Mouse (Mus musculus) G1E (cell line): ENCODE measurements around the gene Usp51. TPM values are rescaled to one million over a fixed set of nuclear protein-coding genes. Genes with fewer than 3 reads are reported as not detected.
"Not testable (repeated sequence)": the region's sequence is repeated elsewhere in the genome, so short reads cannot be mapped to it uniquely, and the experiment has no call there.

Experiments used
- ATAC-seq: 2 replicates; pipeline ENCODE4 v1.8.0; 2016; ENCODE audit warnings: mild to moderate bottlenecking; ENCODE audit not compliant: insufficient number of reproducible peaks, poor library complexity, low FRiP score, severe bottlenecking; ENCODE audit errors: extremely low read depth
- DNase-seq: peaks from one replicate; pipeline ENCODE4 v3.0.0; 2012; ENCODE audit warnings: low spot score
- H3K27me3 ChIP-seq: 2 replicates; pipeline ENCODE4 v1.6.1; 2012; ENCODE audit warnings: mild to moderate bottlenecking, low read length, inconsistent platforms; ENCODE audit not compliant: insufficient read depth
- H3K36me3 ChIP-seq: replicated peaks from 2 replicates; pipeline ENCODE3; 2012; ENCODE audit warnings: mild to moderate bottlenecking, inconsistent platforms
- H3K4me1 ChIP-seq: 2 replicates; pipeline ENCODE4 v1.6.1; 2012; ENCODE audit warnings: low read depth, low read length, inconsistent platforms, mixed read lengths; ENCODE audit not compliant: insufficient read depth
- H3K4me3 ChIP-seq: 2 replicates; pipeline ENCODE4 v1.5.1; 2012; ENCODE audit warnings: low read depth, mild to moderate bottlenecking, inconsistent platforms, low read length, moderate library complexity, mixed read lengths
- H3K9me3 ChIP-seq: replicated peaks from 2 replicates; pipeline ENCODE4 v1.6.1; 2012; ENCODE audit warnings: inconsistent platforms
- CTCF ChIP-seq: IDR thresholded peaks from 2 replicates; pipeline ENCODE4 v1.5.1; 2012; ENCODE audit warnings: low read depth, low read length, inconsistent platforms, mixed read lengths
- GATA1 ChIP-seq: IDR thresholded peaks from 2 replicates; pipeline ENCODE4 v1.6.1; 2012; ENCODE audit warnings: borderline replicate concordance, low read length, inconsistent platforms, mixed read lengths
- GATA2 ChIP-seq: IDR thresholded peaks from 2 replicates; pipeline ENCODE4 v1.6.1; 2012; ENCODE audit warnings: low read depth, low read length, inconsistent platforms, borderline replicate concordance
- POLR2AphosphoS5 ChIP-seq: IDR thresholded peaks from 2 replicates; pipeline ENCODE4 v1.6.1; 2012; ENCODE audit warnings: low read depth, low read length, inconsistent platforms; ENCODE audit not compliant: insufficient replicate concordance
- TAL1 ChIP-seq: conservative IDR thresholded peaks from 2 replicates; pipeline ENCODE4 v1.6.1; 2012; ENCODE audit warnings: low read depth, low read length, inconsistent platforms, mixed read lengths
- polyA plus RNA-seq: library from polyadenylated mRNA; stranded (reverse); fragments of >175 nt; gene quantifications from 2 replicates; pipeline ENCODE4 v1.2.3, GENCODE M21; 2012
- total RNA-seq, 2 experiments: library from RNA; stranded (forward) in 1 of 2; stranded (reverse) in 1 of 2; fragments of 200-1000 nt in 1 of 2; fragments of >200 nt in 1 of 2; fragmentation: Nextera tagmentation in 1 of 2; gene quantifications; 2 replicates each; pipeline ENCODE4 v1.2.3; 2014 to 2017

Usp51 gene
- total RNA-seq (2014; fragmentation: Nextera tagmentation): not detected in 2 replicates
- not detected in 2 replicates for total RNA-seq (2017)
- not detected in 2 replicates for polyA plus RNA-seq

DNA sequence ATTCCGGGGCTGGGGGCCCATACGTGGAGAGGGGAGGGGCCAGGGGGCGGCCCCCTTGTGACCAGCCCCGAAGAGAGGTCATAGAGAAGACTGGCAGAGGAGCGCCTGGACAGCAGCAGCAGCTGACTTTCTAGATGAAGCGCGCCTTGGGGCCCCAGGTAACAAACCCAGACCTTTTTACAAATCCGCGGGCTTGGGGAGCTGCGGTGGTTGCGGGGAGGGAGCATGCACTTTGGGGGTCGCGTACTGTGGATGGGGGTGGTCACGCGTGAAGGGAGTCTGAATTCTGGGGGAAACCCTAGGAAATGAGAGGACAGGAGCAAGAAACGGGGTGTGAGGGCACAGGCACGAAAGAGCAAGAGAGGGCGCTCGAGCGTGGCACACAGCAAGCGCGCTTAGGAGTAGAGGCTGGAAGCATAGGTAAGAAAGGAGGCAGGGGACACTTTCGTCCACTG lies at the start of gene Usp51:
Usp51 (plus strand) TSS at position 83 of the 455 bp plus-strand sequence.
- Histone ChIP-seq H3K4me3 (no peak within 1 kb of the TSS), H3K9me3 (peaks cover 8% of the 10 kb centered on the region; the same call in 1 of the 2 replicates), H3K4me1 (no peaks in the 10 kb centered on the region), H3K27me3 (no peaks in the 10 kb centered on the region), H3K36me3 (no peaks in the 10 kb centered on the region)
- DNase-seq: no peak
- ATAC-seq: no peak
- TF ChIP-seq CTCF (no peak), GATA2 (no peak), GATA1 (no peak), POLR2AphosphoS5 (no peak), TAL1 (no peak)

DNA sequence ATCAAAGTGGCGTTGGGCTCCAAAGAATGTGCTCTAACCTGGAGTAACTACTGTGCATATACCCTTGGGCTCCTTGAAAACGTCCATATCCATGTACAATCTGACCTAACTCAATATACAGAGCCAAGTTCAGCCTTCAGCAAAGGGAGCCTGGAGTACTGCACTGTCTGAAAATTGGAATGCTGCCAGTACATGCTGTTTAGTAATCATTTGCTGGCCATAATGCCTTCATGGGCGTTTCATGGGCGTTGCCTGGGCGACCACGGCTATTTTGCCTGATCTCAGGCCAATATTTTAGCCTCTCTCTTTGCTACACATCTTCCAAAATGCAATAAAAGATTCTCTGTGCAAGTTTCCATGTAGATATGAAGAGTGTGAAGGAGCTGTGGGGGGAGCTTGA lies 36.7 kb upstream of the Usp51 start:
- TF ChIP-seq GATA1: no peak
- TF ChIP-seq TAL1: no peak
- no peak for TF ChIP-seq POLR2AphosphoS5
- no peak for TF ChIP-seq GATA2
- TF ChIP-seq CTCF: no peak
- H3K36me3 ChIP-seq: no peaks in the 10 kb centered on the region
- no peak overlapping the region for H3K4me3 ChIP-seq
- DNase-seq (no peak), ATAC-seq (no peak)
- H3K27me3 ChIP-seq: no peaks in the 10 kb centered on the region
- no peaks in the 10 kb centered on the region for H3K9me3 ChIP-seq
- H3K4me1 ChIP-seq: no peaks in the 10 kb centered on the region

DNA sequence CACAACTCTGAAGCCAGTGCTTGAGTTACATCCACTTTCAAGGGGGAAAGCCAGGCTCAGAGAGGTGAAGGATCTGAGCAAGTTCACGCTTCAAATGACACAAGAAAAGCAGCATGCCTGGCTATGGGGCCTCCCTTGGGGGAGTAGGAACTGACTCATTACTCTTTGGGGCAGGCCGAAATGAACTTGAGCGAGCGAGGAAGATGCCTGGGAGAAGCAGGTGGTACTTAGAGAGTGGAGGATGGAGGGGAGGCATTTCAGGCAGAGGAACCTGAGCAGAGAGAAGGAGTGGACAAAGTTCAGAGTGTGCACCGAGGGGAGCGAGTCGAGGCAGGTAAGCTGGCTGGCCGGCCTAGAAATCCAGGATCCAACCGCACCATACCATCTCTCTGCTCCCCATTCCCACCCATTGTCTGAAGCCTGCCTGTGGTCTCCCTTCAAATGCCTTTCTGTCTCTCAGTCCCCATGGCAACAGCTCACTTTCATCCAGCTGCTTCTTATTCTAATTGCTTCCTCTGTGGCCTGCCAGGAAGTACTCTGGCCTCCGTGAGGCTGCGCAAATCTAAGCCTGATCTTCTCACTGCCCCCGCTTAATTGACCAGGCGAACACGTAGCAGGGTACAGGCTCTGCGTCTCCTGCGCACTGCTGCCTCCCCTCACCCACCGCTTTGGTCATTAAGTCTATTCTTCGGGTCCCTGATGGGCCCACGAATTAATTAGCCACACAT lies 32.6 kb upstream of the Usp51 start:
- H3K9me3 ChIP-seq, H3K4me3 ChIP-seq, H3K4me1 ChIP-seq, DNase-seq, H3K27me3 ChIP-seq, H3K36me3 ChIP-seq, ATAC-seq: not testable (repeated sequence)

DNA sequence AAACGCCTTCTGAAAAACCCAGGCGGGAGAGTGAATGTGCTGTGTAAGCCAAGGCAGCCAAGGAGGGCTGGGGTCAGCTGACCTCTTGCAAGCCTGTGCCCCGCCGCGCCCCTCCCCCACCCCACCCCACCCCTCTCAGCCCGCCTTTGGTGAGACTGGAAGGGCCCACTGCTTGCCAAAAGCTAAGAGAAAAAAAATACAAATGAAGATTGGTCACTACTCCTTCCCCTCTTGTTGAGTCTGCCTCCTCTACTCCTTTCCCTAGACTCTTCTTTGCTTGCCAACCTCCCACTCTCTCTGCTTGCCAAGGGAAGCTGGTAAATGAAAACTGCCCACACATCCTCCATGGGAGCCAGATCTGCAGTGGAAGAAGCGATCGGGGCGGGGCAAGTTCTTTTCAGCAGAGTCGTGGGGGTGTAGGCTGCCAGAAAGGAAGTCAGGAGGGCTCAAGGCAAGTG lies 32.0 kb upstream of the Usp51 start:
- DNase-seq (no peak), ATAC-seq (no peak)
- TF ChIP-seq GATA2 (no peak), TAL1 (no peak), GATA1 (no peak), CTCF (no peak), POLR2AphosphoS5 (no peak)
- Histone ChIP-seq H3K27me3 (no peaks in the 10 kb centered on the region), H3K36me3 (no peaks in the 10 kb centered on the region), H3K4me3 (no peak overlapping the region), H3K9me3 (no peaks in the 10 kb centered on the region), H3K4me1 (no peaks in the 10 kb centered on the region)

DNA sequence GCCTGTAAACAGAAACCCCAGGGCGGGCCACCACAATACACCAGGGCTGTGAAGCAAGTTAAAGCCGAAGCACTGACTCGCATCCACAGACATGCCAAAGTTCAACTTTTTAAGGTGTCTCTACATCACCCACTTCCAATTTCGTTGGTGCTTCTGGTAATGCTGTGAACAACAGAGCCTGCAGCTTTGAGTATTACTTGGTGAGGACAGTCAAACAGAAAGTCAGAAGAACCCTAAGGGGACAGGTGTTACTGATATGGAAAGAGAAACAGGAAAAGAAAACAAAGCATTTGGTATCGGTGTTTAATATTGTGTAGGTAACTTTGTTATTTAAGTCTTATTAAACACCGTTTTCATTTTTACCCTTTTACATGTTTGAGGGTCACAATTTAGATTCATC lies 29.7 kb upstream of the Usp51 start:
- Histone ChIP-seq H3K27me3 (no peaks in the 10 kb centered on the region), H3K4me3 (no peak overlapping the region), H3K9me3 (no peaks in the 10 kb centered on the region), H3K4me1 (no peaks in the 10 kb centered on the region), H3K36me3 (no peaks in the 10 kb centered on the region)
- no peak for TF ChIP-seq POLR2AphosphoS5
- no peak for TF ChIP-seq GATA1
- TF ChIP-seq CTCF: no peak
- no peak for TF ChIP-seq GATA2
- TF ChIP-seq TAL1: no peak
- ATAC-seq: no peak
- DNase-seq: no peak

DNA sequence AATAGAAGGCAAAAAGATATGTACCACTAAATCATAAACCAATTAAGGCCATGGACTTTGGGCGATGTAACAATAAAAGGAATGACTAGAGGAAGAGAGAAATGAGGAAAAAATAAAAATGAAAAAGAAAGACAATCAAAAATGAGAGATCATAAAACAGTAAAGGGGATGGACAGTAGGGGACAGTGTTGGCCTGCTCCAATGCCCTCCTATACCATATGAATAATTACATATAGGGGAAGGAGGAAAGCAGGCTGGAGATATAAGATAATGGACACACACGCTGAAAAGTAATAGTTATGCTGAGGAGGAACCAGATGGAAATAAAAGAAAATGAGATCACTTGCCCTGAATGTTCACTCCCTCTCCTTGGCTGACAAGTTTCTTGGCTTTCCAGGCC lies 21.3 kb upstream of the Usp51 start:
- Histone ChIP-seq H3K4me1 (no peaks in the 10 kb centered on the region), H3K36me3 (no peaks in the 10 kb centered on the region), H3K4me3 (no peak overlapping the region), H3K9me3 (no peaks in the 10 kb centered on the region), H3K27me3 (no peaks in the 10 kb centered on the region)
- TF ChIP-seq CTCF: no peak
- TF ChIP-seq TAL1: no peak
- TF ChIP-seq GATA1: no peak
- TF ChIP-seq GATA2: no peak
- DNase-seq: no peak
- ATAC-seq: no peak

DNA sequence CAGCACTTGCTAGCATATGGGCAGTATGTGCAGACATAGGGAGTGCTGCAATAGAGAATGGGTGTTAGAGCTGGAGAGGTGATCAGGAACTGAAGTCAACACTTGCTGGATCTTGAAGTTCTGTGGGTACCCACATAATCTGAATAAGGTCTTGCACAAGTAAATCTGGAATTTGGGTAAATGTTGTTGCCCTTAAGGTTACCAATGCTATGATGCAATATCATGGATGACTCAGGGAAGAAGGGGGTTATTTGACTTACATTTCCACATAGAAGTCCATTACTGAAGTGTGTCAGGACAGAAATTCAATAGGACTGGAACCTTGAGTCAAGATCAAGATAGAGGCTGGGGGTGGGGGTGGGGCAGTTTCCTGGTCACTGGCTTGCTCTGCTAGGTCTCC lies 16.4 kb upstream of the Usp51 start:
- not testable (repeated sequence) for ATAC-seq, H3K9me3 ChIP-seq, H3K4me3 ChIP-seq, H3K4me1 ChIP-seq, H3K36me3 ChIP-seq, H3K27me3 ChIP-seq, DNase-seq

DNA sequence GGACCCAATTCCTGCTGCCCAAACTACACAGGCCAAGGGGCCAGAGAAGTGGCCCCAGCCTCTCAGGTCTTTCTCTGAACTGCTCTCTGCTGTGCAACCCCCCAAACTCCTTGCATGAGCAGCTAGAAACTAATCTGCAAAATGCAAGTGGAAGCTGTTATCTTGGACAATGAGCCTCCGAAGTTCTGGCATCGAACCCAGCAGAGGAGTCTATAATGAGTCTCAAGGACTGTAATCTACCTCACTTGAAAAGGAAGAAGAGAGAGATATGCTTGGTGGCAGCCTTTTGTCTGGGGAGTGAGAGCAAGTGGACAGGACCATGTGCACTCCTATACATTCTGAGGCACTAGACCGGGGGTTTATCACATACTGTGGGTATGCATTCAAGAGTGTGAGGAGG lies 10.2 kb upstream of the Usp51 start:
- not testable (repeated sequence) for H3K4me1 ChIP-seq, H3K9me3 ChIP-seq, ATAC-seq, DNase-seq, H3K4me3 ChIP-seq, H3K27me3 ChIP-seq, H3K36me3 ChIP-seq
